Mouse (Mus musculus) ES-Bruce4 (cell line): Measurements from ENCODE around the gene Tmem147. TPM values are rescaled to one million over a fixed set of nuclear protein-coding genes. Genes with fewer than 3 reads are reported as not detected.

Source experiments
- H3K27ac ChIP-seq: 2 replicates; pipeline ENCODE4 v1.5.1; 2012; ENCODE audit warnings: low read length, inconsistent platforms; ENCODE audit not compliant: insufficient read depth
- H3K27me3 ChIP-seq: 2 replicates; pipeline ENCODE4 v1.6.1; 2012; ENCODE audit warnings: mild to moderate bottlenecking, low read length, inconsistent platforms; ENCODE audit not compliant: control insufficient read depth, poor library complexity, insufficient read depth, severe bottlenecking
- H3K36me3 ChIP-seq: 2 replicates; pipeline ENCODE4 v1.6.1; 2012; ENCODE audit warnings: inconsistent platforms, mild to moderate bottlenecking, low read length, moderate library complexity; ENCODE audit not compliant: control insufficient read depth, poor library complexity, insufficient read depth, severe bottlenecking
- H3K4me1 ChIP-seq: one replicate; pipeline ENCODE4 v1.8.1; 2011; ENCODE audit warnings: low read length; ENCODE audit not compliant: control insufficient read depth, insufficient read depth
- H3K4me3 ChIP-seq: 2 replicates; pipeline ENCODE4 v1.5.1; 2011; ENCODE audit warnings: low read depth, mild to moderate bottlenecking, low read length
- H3K9ac ChIP-seq: 2 replicates; pipeline ENCODE4 v1.6.1; 2012; ENCODE audit warnings: low read depth, mild to moderate bottlenecking, inconsistent platforms; ENCODE audit not compliant: poor library complexity, severe bottlenecking
- H3K9me3 ChIP-seq: replicated peaks from 2 replicates; pipeline ENCODE4 v1.6.1; 2012; ENCODE audit warnings: mild to moderate bottlenecking, low read length, inconsistent platforms; ENCODE audit not compliant: control insufficient read depth, poor library complexity, insufficient read depth, severe bottlenecking
- CTCF ChIP-seq: IDR thresholded peaks from one replicate; pipeline ENCODE4 v1.8.1; 2011; ENCODE audit warnings: low read depth, low read length
- EP300 ChIP-seq: IDR thresholded peaks from 2 replicates; pipeline ENCODE4 v1.6.1; 2011; ENCODE audit warnings: low read depth, low read length; ENCODE audit not compliant: insufficient read depth
- POLR2A ChIP-seq: IDR thresholded peaks from one replicate; pipeline ENCODE4 v1.8.1; 2011; ENCODE audit warnings: low read length; ENCODE audit not compliant: insufficient read depth
- polyA plus RNA-seq: library from polyadenylated mRNA; stranded (reverse); fragments of >200 nt; gene quantifications from 2 replicates; pipeline ENCODE4 v1.2.4, GENCODE M21; 2011; ENCODE audit warnings: low read depth; ENCODE audit not compliant: missing spikeins, insufficient read depth, insufficient read length

Gene Tmem147
- polyA plus RNA-seq, 1 experiment = 66.7 TPM

DNA sequence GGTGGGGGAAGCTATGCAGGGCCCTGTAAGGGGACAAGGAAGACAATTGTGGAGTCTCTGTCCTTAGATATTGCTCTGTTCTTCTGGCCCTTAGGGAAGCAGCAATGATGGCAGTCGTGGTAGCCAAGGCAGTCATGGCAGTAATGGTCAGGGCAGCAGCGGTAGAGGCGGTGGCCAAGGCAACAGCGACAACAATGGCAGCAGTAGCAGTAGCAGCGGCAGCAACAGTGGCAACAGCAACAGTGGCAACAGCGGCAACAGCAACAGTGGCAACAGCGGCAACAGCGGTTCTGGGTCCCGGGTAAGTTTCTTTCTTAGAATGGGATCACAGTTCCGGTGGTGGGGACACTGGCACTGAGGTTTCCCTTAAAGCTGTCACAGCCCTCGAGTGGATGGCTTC is 35.8 kb upstream of the Tmem147 start:
- H3K27me3 ChIP-seq = no peaks in the 10 kb centered on the region
- peaks cover 4% of the 10 kb centered on the region for H3K4me1 ChIP-seq
- H3K4me3 ChIP-seq = no peak overlapping the region
- no peaks in the 10 kb centered on the region for H3K36me3 ChIP-seq
- no peak for TF ChIP-seq EP300
- TF ChIP-seq POLR2A = no peak
- TF ChIP-seq CTCF = no peak
- no peak overlapping the region for H3K27ac ChIP-seq
- no peak overlapping the region for H3K9ac ChIP-seq
- H3K9me3 ChIP-seq = no peaks in the 10 kb centered on the region

DNA sequence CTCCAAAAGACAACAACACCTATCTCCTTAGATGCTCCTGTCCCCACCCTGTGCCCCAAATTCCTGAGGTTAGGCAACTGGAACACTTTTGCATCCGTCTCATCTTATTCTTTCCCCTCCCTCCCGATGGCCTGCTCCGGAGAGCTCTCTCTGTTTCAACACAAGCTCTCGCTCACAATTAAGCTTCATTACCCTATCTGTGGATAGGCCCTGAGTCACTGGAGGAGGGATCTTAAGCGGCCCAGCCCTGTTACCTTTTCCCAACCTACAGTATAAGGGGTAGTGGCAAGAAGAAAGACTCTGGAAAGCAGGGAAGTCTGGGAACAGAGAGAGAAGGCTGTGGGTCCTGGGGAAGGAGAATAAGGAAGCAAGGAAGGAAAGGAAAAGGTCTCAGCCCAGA is 34.1 kb upstream of the Tmem147 start, which contains the start of gene Dmkn:
Gene Dmkn, plus strand, starts transcription at position 301 of the 400 bp plus-strand sequence.
- H3K4me1 ChIP-seq = peaks cover 1% of the 10 kb centered on the region
- H3K9ac ChIP-seq = no peak within 1 kb of the TSS
- no peak within 1 kb of the TSS for H3K27ac ChIP-seq
- no peaks in the 10 kb centered on the region for H3K9me3 ChIP-seq
- TF ChIP-seq POLR2A (no peak), CTCF (no peak), EP300 (no peak)
- no peaks in the 10 kb centered on the region for H3K27me3 ChIP-seq
- no peak within 1 kb of the TSS for H3K4me3 ChIP-seq
- no peaks in the 10 kb centered on the region for H3K36me3 ChIP-seq

- Histone ChIP-seq H3K27ac (no peak overlapping the region), H3K9ac (no peak overlapping the region), H3K4me3 (no peak overlapping the region), H3K4me1 (peaks cover 1% of the 10 kb centered on the region), H3K9me3 (no peaks in the 10 kb centered on the region), H3K36me3 (no peaks in the 10 kb centered on the region), H3K27me3 (no peaks in the 10 kb centered on the region)
- TF ChIP-seq CTCF (no peak), EP300 (no peak), POLR2A (no peak)
Measured at GRCm38 (mm10) chr7:30761769-30762352, 32.5 kb upstream of the Tmem147 start.

DNA sequence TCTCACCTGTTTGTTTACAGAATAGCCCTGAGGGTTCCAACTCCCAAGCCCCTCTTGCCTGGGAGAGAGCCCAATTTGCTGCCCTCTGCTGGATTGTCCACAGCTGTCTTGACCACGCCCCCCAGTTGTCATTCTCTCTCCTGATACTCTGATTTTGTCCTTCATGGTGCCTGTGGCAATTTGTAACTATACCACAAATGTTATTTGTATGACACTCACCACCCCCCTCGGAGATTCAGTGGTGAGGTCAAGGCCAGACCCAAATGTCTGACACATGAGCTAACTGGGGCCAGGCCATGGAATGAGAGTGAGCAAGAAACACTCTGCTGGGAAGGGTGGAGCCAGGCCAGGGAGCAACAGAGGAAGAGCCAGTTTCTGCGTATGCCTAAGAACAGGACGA is 29.5 kb upstream of the Tmem147 start:
- H3K9me3 ChIP-seq = no peaks in the 10 kb centered on the region
- H3K4me1 ChIP-seq = no peaks in the 10 kb centered on the region
- no peaks in the 10 kb centered on the region for H3K36me3 ChIP-seq
- TF ChIP-seq POLR2A = no peak
- peak; percentile 59 for TF ChIP-seq CTCF
- no peak overlapping the region for H3K4me3 ChIP-seq
- H3K9ac ChIP-seq = no peak overlapping the region
- H3K27me3 ChIP-seq = no peaks in the 10 kb centered on the region
- H3K27ac ChIP-seq = no peak overlapping the region

DNA sequence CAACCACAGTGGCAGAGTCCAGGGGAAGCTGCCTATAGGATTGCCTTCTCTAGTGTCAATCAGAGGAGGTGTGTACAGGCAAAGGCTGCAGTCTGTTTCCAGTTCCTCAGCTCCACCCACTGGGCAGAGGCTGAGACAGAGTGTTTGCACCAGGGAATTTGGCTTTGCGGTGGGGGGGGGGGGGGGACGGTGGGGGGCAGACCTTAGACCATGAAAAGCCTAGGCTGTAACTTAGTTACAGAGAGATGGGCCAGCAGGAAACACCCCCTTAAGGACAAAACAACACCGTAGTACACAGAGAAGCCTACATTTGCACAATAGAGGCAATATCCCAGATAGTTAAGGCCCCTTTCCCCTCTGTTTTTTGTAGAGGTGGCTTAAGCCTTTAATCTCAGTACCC is 27.7 kb upstream of the Tmem147 start:
- H3K36me3 ChIP-seq = no peaks in the 10 kb centered on the region
- H3K9ac ChIP-seq = no peak overlapping the region
- H3K27ac ChIP-seq = no peak overlapping the region
- TF ChIP-seq EP300 = no peak
- no peak for TF ChIP-seq CTCF
- no peak for TF ChIP-seq POLR2A
- H3K9me3 ChIP-seq = no peaks in the 10 kb centered on the region
- H3K27me3 ChIP-seq = no peaks in the 10 kb centered on the region
- no peaks in the 10 kb centered on the region for H3K4me1 ChIP-seq
- no peak overlapping the region for H3K4me3 ChIP-seq

DNA sequence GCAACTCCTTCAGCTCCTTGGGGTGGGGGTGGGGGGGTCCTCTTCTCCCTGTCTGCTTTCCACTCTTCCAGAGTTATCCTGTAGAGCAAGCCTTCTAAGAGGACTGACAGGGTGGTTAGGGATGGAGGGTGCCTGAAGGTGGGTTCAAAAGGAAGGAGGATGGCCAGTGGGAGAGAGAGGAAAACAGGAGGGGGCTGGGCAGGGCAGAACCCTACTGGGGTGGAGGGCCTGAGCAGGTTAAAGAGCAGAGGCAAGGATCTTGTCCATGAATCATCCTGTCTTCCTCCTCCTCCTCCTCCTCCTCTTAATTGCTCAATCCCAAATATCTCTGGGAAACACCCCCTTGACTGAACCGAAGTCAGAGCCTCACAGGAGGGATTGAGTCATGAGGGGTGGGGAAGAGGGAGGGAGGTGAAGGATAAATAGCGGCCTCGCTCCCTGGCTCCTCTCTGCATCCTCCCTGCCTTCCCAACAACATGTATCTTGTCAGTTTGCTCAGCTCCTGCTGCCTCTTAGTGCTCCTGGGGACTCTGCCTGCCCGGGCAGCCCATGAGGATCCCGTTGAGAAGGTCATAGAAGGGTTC is 21.8 kb upstream of the Tmem147 start, which contains the start of gene Sbsn:
Gene Sbsn, plus strand, starts transcription at position 386 of the 584 bp plus-strand sequence.
- Histone ChIP-seq H3K9me3 (no peaks in the 10 kb centered on the region), H3K4me1 (no peaks in the 10 kb centered on the region), H3K4me3 (no peak within 1 kb of the TSS), H3K9ac (no peak within 1 kb of the TSS), H3K36me3 (no peaks in the 10 kb centered on the region), H3K27ac (no peak within 1 kb of the TSS), H3K27me3 (no peaks in the 10 kb centered on the region)
- TF ChIP-seq EP300 (no peak), POLR2A (no peak), CTCF (no peak)
